Mouse (Mus musculus) induced T-regulatory cell, adult 2 months (primary cell): ENCODE results near the gene Akr1b7.
"Not testable (repeated sequence)": the region's sequence is repeated elsewhere in the genome, so short reads cannot be mapped to it uniquely, and the experiment has no call there.

ENCODE experiments used
- DNase-seq: peaks from one replicate; pipeline ENCODE4 v3.0.0-alpha.2; 2012; ENCODE audit warnings: low read depth

The Akr1b7 gene

GRCm38 (mm10) chr6:34412023-34412422 is at the start of gene Akr1b7:
Gene Akr1b7 (plus strand): TSS chr6:34412334.
- DNase-seq = no peak

GRCm38 (mm10) chr6:34364217-34365136 is 47.7 kb upstream of the Akr1b7 start:
- peak; percentile 34 for DNase-seq

DNA sequence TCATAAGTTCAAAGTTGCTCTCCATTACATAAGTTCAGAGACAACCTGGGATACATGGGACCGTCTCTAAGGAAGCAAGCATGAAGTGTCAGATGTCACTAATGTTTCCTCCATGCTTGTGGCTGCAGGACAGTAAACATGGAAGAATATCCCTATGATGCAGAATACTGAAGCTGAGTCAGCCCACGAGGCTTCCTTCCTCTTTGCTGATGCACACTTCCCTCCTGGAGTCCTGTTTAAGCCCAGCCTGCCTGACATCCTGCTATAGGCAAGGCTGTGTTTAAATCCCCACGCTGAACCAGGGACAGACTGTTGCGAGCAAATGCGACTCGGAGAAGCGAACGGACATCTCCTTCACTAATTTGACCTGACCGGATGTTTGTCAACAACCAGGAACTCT is 44.1 kb upstream of the Akr1b7 start:
- DNase-seq = no peak

DNA sequence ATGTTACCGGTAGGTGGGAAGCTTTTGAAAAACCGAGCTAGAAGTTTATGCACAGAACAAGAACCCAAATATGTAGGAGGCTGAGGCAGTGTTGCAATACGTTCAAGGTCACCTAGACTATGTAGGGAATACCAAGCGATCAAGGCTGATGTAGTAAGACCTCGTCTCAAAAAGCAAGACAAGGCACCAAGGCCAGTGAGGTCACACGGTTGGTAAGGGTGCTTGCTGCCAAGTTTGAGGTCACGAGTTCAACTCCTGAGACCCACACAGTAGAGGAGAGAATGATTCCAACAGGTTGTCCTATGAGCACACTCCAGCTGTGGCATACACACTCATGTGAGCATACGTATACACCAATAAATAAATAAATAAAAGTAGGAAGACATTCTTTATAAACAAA is 42.1 kb upstream of the Akr1b7 start:
- DNase-seq = no peak

- peak; percentile 91 for DNase-seq
These were observed 40.3 kb upstream of the Akr1b7 start for GRCm38 (mm10) chr6:34371700-34372351.

- DNase-seq = peak; percentile 28
These were observed 38.3 kb upstream of the Akr1b7 start for GRCm38 (mm10) chr6:34373841-34374240.

GRCm38 (mm10) chr6:34375888-34376287 is 36.2 kb upstream of the Akr1b7 start:
- not testable (repeated sequence) for DNase-seq

DNA sequence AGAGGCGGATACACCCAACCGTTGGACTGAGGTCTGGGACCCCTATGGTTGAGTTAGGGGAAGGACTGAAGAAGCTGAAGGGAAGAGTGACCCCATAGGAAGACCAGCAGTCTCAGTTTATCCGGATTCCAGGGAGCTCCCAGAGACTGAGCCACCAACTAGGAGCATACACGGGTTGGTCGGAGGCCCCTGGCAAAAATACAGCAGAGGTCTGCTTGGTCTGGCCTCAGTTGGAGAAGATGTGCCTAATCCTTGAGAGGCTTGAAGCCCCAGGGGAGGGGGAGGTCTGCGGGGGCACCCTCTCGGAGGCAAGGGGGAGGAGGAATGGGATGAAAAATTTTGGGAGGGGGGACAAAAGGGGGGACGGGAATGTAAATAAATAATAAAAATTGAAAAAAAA is 28.7 kb upstream of the Akr1b7 start:
- no peak for DNase-seq

DNA sequence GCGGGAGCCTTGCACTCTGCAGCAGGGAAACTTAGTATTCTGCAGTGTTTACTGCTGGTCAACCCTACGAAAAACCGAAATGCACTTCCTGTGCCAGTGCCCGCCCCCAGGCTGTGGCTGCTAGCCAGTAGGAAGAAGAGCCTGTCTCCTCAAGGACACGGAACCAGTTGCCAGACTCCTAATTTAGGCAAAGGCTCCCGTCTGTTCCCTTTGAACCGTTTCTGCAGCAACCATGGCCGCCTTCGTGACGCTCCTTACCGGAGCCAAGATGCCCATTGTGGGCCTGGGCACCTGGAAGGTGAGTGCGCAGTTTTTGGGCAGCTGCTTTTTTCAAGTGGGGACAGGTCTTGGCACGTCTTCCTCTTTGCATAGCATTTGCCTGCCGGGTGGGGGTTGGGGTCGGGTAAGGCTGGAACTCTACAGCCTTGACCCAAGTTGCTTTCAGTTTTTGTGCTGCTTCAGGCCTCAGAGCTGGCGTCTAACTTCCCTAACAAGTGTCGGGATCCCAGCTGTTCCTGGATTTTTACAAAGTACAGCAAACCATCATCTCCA is 27.9 kb upstream of the Akr1b7 start, which contains the start of gene Akr1b10:
TSS of gene Akr1b10 (plus strand) at position 109 of the 552 bp plus-strand sequence.
- peak; percentile 73 for DNase-seq

DNA sequence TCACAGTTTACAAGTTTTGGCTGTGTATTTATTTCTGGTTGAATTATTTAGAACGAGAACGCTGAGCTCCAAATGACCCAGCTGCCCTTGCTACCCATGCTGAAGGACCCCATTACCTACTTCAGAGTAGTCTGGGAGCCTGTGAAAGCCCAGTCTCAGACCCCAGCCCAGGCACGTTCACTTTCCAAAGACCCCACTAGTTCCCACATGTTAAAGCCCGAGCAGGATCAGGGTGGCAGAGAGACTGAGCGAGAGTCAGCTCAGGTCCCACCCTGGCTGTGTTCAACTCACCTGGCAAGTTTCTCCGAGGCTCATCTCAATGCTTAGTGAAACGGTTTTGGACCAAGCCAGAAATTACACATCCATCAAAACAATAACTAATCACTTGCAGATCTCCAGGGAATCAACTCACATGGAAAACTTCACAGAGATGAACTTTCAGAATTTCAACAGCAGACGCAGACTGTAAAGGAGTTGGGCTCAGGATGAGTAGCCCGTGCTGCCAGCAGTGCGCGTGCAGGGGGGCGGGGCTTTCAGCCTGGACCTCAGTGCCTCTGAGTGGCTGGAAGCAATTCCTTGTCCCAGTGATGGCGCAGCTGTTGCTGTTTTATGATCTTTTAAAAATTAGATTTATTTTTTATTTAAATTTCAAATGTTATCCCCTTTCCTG is 27.3 kb upstream of the Akr1b7 start:
- DNase-seq = peak; percentile 46

DNA sequence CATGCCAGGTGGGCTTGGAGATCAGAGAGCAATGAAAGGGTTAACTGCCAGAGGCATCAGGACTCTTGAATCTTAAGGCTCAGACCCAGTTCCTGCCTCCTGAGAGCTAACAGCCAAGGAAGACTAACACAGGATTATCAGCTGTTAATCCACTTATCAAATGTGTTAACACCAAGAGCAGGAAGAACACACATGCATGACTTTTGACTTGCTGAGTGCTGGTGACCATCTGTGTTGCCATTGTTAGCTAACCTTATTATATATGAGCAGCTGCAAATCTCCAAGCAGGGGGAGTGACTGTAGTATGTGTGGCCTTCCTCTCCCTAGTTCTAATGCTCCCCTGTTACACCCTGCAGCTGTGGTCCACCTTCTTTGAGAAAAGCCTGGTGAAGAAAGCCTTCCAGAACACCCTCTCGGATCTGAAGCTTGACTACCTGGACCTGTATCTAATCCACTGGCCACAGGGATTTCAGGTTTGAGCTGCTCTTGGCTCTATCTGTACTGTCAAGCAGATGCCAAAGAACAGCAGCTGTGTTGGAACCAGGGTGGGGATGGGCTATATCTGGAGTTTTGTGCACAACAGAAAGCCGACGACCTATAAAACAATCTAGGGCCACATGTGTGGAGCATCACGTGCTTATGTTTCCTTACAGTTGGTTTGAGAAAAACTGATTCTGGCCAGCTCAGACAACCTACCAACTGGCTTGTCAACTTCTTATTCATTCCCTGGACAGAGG is 23.5 kb upstream of the Akr1b7 start:
- no peak for DNase-seq

- DNase-seq = no peak
These were observed 16.2 kb upstream of the Akr1b7 start for GRCm38 (mm10) chr6:34395897-34396296.

DNA sequence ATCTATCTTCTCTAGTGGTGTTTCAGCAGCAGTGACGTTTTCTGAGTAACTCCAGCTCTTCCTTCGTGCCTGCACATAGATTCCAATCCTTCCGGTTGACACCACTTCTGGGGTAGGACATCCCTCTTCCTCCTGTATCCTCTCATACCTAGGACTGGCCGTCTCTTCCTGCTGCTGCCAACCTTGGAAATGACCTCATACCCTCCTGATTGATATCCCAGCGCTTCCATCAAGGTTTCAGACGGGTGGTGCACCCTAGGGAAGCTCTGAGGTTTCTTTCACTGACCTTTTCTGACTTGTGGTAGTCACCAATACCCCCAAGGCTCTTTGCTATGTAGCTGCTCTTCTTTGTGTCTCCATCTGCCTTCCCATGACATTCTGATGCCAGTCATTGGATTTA is 13.7 kb upstream of the Akr1b7 start:
- DNase-seq = no peak

- DNase-seq = no peak
These were observed 12.4 kb upstream of the Akr1b7 start for GRCm38 (mm10) chr6:34399606-34400220.

GRCm38 (mm10) chr6:34400696-34401095 is 11.4 kb upstream of the Akr1b7 start:
- DNase-seq = no peak

GRCm38 (mm10) chr6:34406746-34407145 is 5.4 kb upstream of the Akr1b7 start:
- DNase-seq = no peak

DNA sequence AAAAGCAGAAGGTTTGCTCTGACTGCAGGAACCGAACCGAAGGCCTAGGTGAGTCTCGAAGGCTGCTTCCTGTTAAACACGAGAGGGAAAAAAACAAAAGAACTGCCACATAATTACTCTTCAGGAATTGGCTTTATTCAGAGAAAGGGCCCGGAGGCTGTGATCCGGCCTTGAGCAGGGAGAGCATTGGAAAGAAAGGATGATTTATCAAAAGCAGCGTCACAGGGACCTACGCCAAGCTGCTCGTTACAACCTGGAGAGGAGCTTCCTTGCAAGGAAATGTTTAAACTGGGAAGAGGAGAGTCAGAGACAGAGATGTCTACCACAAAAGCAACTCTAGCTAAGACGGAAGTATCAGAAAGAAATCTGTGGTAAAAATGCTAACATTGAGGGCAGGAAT is 4.7 kb upstream of the Akr1b7 start:
- no peak for DNase-seq

- DNase-seq = no peak
These were observed 554 bp downstream of the Akr1b7 start for GRCm38 (mm10) chr6:34412688-34413087.

DNA sequence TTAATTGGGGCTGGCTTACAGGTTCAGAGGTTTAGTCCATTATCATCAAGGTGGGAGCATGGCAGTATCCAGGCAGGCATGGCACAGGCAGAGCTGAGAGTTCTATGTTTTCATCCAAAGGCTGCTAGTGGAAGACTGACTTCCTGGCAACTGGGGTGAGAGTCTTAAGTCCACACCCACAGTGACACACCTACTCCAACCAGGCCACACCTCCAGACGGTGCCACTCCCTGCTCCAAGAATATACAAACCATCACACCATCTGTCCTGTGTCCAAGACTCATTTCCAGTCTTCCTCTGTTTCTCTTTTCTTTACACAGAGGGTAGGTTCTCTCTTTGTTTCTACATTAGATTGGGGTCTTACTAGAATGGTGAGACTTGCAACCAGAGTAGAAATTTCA is 1.3 kb downstream of the Akr1b7 start:
- not testable (repeated sequence) for DNase-seq

DNA sequence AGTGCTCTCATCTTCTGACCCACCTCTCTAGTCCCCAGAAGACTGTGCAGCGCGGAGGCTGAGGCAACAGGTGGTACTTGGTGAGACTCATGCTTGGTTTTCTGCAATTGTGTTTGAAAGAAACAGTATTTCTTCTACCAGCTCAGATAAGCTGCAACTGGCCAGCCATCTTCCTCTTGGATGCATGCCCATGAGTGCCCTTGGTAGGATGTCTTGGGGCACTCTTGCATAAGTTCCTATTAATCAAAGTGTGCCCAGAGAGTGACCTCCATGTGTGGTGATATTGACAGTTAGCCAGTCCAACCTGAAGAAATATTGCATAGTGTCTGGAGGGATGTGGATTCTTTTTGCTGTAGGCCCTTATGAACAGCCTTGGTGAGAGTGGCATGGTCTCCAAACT is 4.4 kb downstream of the Akr1b7 start:
- no peak for DNase-seq

DNA sequence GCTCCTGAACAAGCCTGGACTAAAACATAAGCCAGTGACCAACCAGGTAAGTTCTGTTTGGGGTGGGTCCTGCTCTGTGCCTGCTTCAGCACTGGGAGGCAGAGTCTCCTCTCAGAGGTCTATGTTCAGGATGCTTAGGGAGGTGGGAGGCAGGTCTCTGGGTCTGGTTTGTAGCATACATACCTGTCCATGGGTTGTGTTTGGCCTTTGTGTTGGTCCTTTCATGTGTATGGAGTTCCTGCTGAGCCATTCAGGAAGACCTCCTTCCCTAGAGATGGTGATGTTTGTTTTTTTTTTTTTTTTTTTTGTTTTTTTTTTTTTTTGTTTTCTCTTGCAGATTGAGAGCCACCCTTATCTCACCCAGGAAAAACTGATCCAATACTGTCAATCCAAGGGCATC is 6.9 kb downstream of the Akr1b7 start:
- DNase-seq = no peak
